Mouse (Mus musculus) CH12.LX (cell line): ENCODE results near the gene Mfsd4b1. TPM values are rescaled to one million over a fixed set of nuclear protein-coding genes. Genes with fewer than 3 reads are reported as not detected.

Source experiments
- DNase-seq: peaks from one replicate; pipeline ENCODE4 v3.0.0-alpha.2; 2013; ENCODE audit errors: extremely low read depth
- H3K27ac ChIP-seq: 2 replicates; pipeline ENCODE4 v1.5.1; 2012; ENCODE audit warnings: low read depth, mild to moderate bottlenecking, control low read depth, moderate library complexity; ENCODE audit not compliant: insufficient read depth
- H3K27me3 ChIP-seq: replicated peaks from 2 replicates; pipeline ENCODE3; 2012; ENCODE audit warnings: inconsistent platforms
- H3K36me3 ChIP-seq, 2 experiments: replicated peaks in 1 of 2; 2 replicates each; pipeline versions ENCODE3 to v1.6.1; 2012; ENCODE audit warnings: inconsistent platforms in 1 of 2, low read length in 1 of 2, mild to moderate bottlenecking in 1 of 2, mixed read lengths in 1 of 2, moderate library complexity in 1 of 2; ENCODE audit not compliant: control insufficient read depth in 1 of 2, insufficient read depth in 1 of 2
- H3K4me1 ChIP-seq, 2 experiments: 2 replicates each; pipeline ENCODE4 v1.6.1; 2012; ENCODE audit warnings: inconsistent platforms in 1 of 2, moderate library complexity in 1 of 2; ENCODE audit not compliant: insufficient read depth in 2 of 2, control insufficient read depth in 1 of 2
- H3K4me2 ChIP-seq: 2 replicates; pipeline ENCODE4 v1.6.1; 2012; ENCODE audit warnings: low read depth, mild to moderate bottlenecking, control low read depth; ENCODE audit not compliant: poor library complexity, insufficient read depth, severe bottlenecking
- H3K4me3 ChIP-seq, 3 experiments: fragments of 150-350 bp in 1 of 3; sonication (generic) in 1 of 3; replicated peaks in 1 of 3; 2 replicates each; pipeline versions ENCODE3 to v1.5.1; 2011 to 2012; ENCODE audit warnings: low read depth in 2 of 3, low read length in 2 of 3, mild to moderate bottlenecking in 2 of 3, moderate library complexity in 2 of 3, control low read depth in 1 of 3, improper control_type of control experiment in 1 of 3, inconsistent platforms in 1 of 3, mixed read lengths in 1 of 3; ENCODE audit not compliant: poor library complexity in 1 of 3
- H3K79me2 ChIP-seq: replicated peaks from 2 replicates; pipeline ENCODE4 v1.6.1; 2012; ENCODE audit warnings: mild to moderate bottlenecking, moderate library complexity; ENCODE audit not compliant: control insufficient read depth, poor library complexity, insufficient read depth, severe bottlenecking; ENCODE audit errors: extremely low read depth
- H3K9ac ChIP-seq: 2 replicates; pipeline ENCODE4 v1.6.1; 2012; ENCODE audit warnings: low read depth, mild to moderate bottlenecking, control low read depth, moderate library complexity; ENCODE audit not compliant: insufficient read depth
- H3K9me3 ChIP-seq: replicated peaks from 2 replicates; pipeline ENCODE3; 2012; ENCODE audit warnings: low read length, inconsistent platforms, mixed read lengths
- CHD1 ChIP-seq: IDR thresholded peaks from 2 replicates; pipeline ENCODE4 v1.6.1; 2012; ENCODE audit warnings: low read depth, low read length, improper control_type of control experiment, inconsistent platforms
- CHD2 ChIP-seq: IDR thresholded peaks from 2 replicates; pipeline ENCODE4 v1.6.1; 2011; ENCODE audit warnings: low read length, improper control_type of control experiment
- CTCF ChIP-seq, 2 experiments: IDR thresholded peaks in 1 of 2; conservative IDR thresholded peaks in 1 of 2; 2 replicates each; pipeline ENCODE4 v1.5.1; 2011 to 2012; ENCODE audit warnings: low read depth in 2 of 2, low read length in 2 of 2, improper control_type of control experiment in 1 of 2, inconsistent platforms in 1 of 2, mild to moderate bottlenecking in 1 of 2, moderate library complexity in 1 of 2
- GABPA ChIP-seq: IDR thresholded peaks from 2 replicates; pipeline ENCODE4 v1.6.1; 2012; ENCODE audit warnings: low read depth, low read length, improper control_type of control experiment, inconsistent platforms; ENCODE audit not compliant: insufficient replicate concordance
- HCFC1 ChIP-seq: IDR thresholded peaks from 2 replicates; pipeline ENCODE4 v1.6.1; 2012; ENCODE audit warnings: low read depth, mild to moderate bottlenecking, inconsistent platforms, low read length, improper control_type of control experiment
- JUN ChIP-seq: IDR thresholded peaks from 2 replicates; pipeline ENCODE4 v1.6.1; 2011; ENCODE audit warnings: low read depth, mild to moderate bottlenecking, low read length, improper control_type of control experiment, moderate library complexity; ENCODE audit not compliant: insufficient read depth
- JUND ChIP-seq: conservative IDR thresholded peaks from 2 replicates; pipeline ENCODE4 v1.6.1; 2011; ENCODE audit warnings: low read depth, low read length, improper control_type of control experiment
- MXI1 ChIP-seq: IDR thresholded peaks from 2 replicates; pipeline ENCODE4 v1.6.1; 2011; ENCODE audit warnings: mild to moderate bottlenecking, low read depth, low read length, improper control_type of control experiment
- POLR2AphosphoS2 ChIP-seq: IDR thresholded peaks from 2 replicates; pipeline ENCODE4 v1.6.1; 2011; ENCODE audit warnings: low read depth, low read length, improper control_type of control experiment
- RCOR1 ChIP-seq: conservative IDR thresholded peaks from 2 replicates; pipeline ENCODE4 v1.6.1; 2012; ENCODE audit warnings: low read depth, mild to moderate bottlenecking, inconsistent platforms, low read length, improper control_type of control experiment
- SIN3A ChIP-seq: IDR thresholded peaks from 2 replicates; pipeline ENCODE4 v1.6.1; 2012; ENCODE audit warnings: low read length, improper control_type of control experiment, inconsistent platforms
- TBP ChIP-seq: conservative IDR thresholded peaks from 2 replicates; pipeline ENCODE4 v1.6.1; 2011; ENCODE audit warnings: low read depth, low read length, improper control_type of control experiment
- TCF12 ChIP-seq: IDR thresholded peaks from 2 replicates; pipeline ENCODE4 v1.6.1; 2014; ENCODE audit warnings: low read depth, mild to moderate bottlenecking, inconsistent platforms, low read length, improper control_type of control experiment
- USF1 ChIP-seq: IDR thresholded peaks from 2 replicates; pipeline ENCODE4 v1.6.1; 2014; ENCODE audit warnings: low read depth, mild to moderate bottlenecking, inconsistent platforms, low read length, improper control_type of control experiment
- USF2 ChIP-seq: conservative IDR thresholded peaks from 2 replicates; pipeline ENCODE4 v1.6.1; 2011; ENCODE audit warnings: low read depth, low read length, improper control_type of control experiment
- ZNF384 ChIP-seq: IDR thresholded peaks from 2 replicates; pipeline ENCODE4 v1.6.1; 2012; ENCODE audit warnings: low read depth, low read length, improper control_type of control experiment, inconsistent platforms
- dilution Hi-C: fragments of 300-500 bp; cut with MboI; formaldehyde crosslinking; loops from 2 replicates; pipeline ENCODE4 v1.14.3; 2020; ENCODE audit warnings: low sequenced_read_pairs; ENCODE audit not compliant: extremely low pct_unique_long_range_greater_than_20kb, extremely low pct_ligation_motif_present
- in situ Hi-C: fragments of 300-500 bp; cut with MboI; formaldehyde crosslinking; loops from 3 replicates; pipeline ENCODE4 v1.14.3; 2019; ENCODE audit warnings: low sequenced_read_pairs, low pct_ligation_motif_present, low pct_unique_long_range_greater_than_20kb, mixed read lengths
- polyA plus RNA-seq: library from polyadenylated mRNA; unstranded; fragments of >175 nt; gene quantifications from 2 replicates; pipeline ENCODE4 v1.2.1, GENCODE M21; 2012; ENCODE audit warnings: low read depth; ENCODE audit not compliant: insufficient read length
- total RNA-seq, 2 experiments: library from RNA; depleted of rRNA; stranded (reverse); fragments of 300-350 nt in 1 of 2; fragments of >200 nt in 1 of 2; gene quantifications; 2 replicates each; pipeline ENCODE4 v1.2.3; 2012 to 2014

The Mfsd4b1 gene
- total and polyA plus RNA-seq, 3 experiments: not detected

GRCm38 (mm10) chr10:39961906-39962305, 63.2 kb downstream of the Mfsd4b1 start:
- in situ Hi-C loops: no loop called here
- no peak overlapping the region for H3K9ac ChIP-seq
- no peaks in the 10 kb centered on the region for H3K27me3 ChIP-seq

GRCm38 (mm10) chr10:39960441-39960822, 64.6 kb downstream of the Mfsd4b1 start:
- TF ChIP-seq SIN3A: no peak
- 0 out of 2 replicates have a peak, but pooled peaks have one; percentile 4 for TF ChIP-seq MXI1
- TF ChIP-seq TBP: no peak
- Histone ChIP-seq H3K27me3 (no peaks in the 10 kb centered on the region), H3K36me3 (no peaks in the 10 kb centered on the region), H3K4me2 (no peak overlapping the region), H3K4me3 (no peak overlapping the region), H3K27ac (no peak overlapping the region), H3K9me3 (no peaks in the 10 kb centered on the region), H3K4me1 (peaks cover 0 to 3% of the 10 kb centered on the region in 2 experiments; a peak in 1 of 4 replicates), H3K79me2 (no peaks in the 10 kb centered on the region), H3K9ac (no peak overlapping the region)
- no peak for DNase-seq
- in situ Hi-C loops (no loop called here), dilution Hi-C loops (no loop called here)

More at GRCm38 (mm10) chr10:39961906-39962305, 63.2 kb downstream of the Mfsd4b1 start:
- no peak overlapping the region for H3K4me3 ChIP-seq
- H3K27ac ChIP-seq: no peak overlapping the region
- no peak overlapping the region for H3K4me2 ChIP-seq
- no peaks in the 10 kb centered on the region for H3K9me3 ChIP-seq
- no peak for TF ChIP-seq CTCF (conservative IDR thresholded peaks at IDR 0.05 in 1 of 2, IDR thresholded peaks at IDR 0.05 in 1 of 2; ENCODE audit: low read depth in 2 of 2, low read length in 2 of 2)
- no peak for TF ChIP-seq RCOR1
- TF ChIP-seq POLR2AphosphoS2: no peak
- no peak for TF ChIP-seq USF1
- no peak for TF ChIP-seq SIN3A
- no peak for TF ChIP-seq CHD2
- TF ChIP-seq HCFC1: no peak
- TF ChIP-seq USF2: no peak
- TF ChIP-seq JUN: no peak
- no peak for TF ChIP-seq GABPA
- TF ChIP-seq MXI1: no peak
- no peak for TF ChIP-seq JUND
- no peak for TF ChIP-seq CHD1
- no peak for TF ChIP-seq ZNF384
- no peak for TF ChIP-seq TCF12
- H3K36me3 ChIP-seq: no peaks in the 10 kb centered on the region
- dilution Hi-C loops: no loop called here
- peaks cover 0 to 3% of the 10 kb centered on the region in 2 experiments; a peak in 1 of 4 replicates for H3K4me1 ChIP-seq
- no peak for DNase-seq
- H3K79me2 ChIP-seq: no peaks in the 10 kb centered on the region
